Mouse (Mus musculus): ENCODE results near the gene 4933402J07Rik.

GRCm38 (mm10) chr8:87539829-87540394 lies 23.7 kb upstream of the 4933402J07Rik start:
- TF ChIP-seq POLR2A (IDR thresholded peaks at IDR 0.05; ENCODE audit: insufficient read length, low read depth) (no peak), MYOD1 (IDR thresholded peaks at IDR 0.05; ENCODE audit: control insufficient read depth in 1 of 3, insufficient read length in 2 of 3, low read depth in 2 of 3) (no peak), TCF12 (IDR thresholded peaks at IDR 0.05; ENCODE audit: insufficient read depth, poor library complexity, severe bottlenecking) (no peak), USF1 (IDR thresholded peaks at IDR 0.05; ENCODE audit: low read depth) (no peak), MAX (IDR thresholded peaks at IDR 0.05; ENCODE audit: low read depth) (no peak), CEBPB (IDR thresholded peaks at IDR 0.05; ENCODE audit: insufficient read depth, poor library complexity, severe bottlenecking) (no peak)
